Mouse (Mus musculus) lung, embryonic 15.5 days (tissue): Measurements from ENCODE around the gene Grm4. TPM values are rescaled to one million over a fixed set of nuclear protein-coding genes. Genes with fewer than 3 reads are reported as not detected.
A peak's percentile ranks its signal among the peaks of the same experiment; 100 is the strongest.

Experiments
- ATAC-seq: fragments of 200-750 bp; cut with Nextera tagmentation; 2 replicates; pipeline ENCODE4 v1.8.0; 2017; ENCODE audit warnings: moderate number of reproducible peaks, borderline replicate concordance; ENCODE audit not compliant: low FRiP score, low TSS enrichment; ENCODE audit errors: extremely low read depth
- H3K27ac ChIP-seq: fragments of 300-500 bp; sonication (generic); 2 replicates; pipeline ENCODE4 v1.5.1; 2015; ENCODE audit warnings: moderate library complexity, mild to moderate bottlenecking, inconsistent platforms
- H3K27me3 ChIP-seq: fragments of 300-500 bp; sonication (generic); 2 replicates; pipeline ENCODE4 v1.6.1; 2015; ENCODE audit warnings: inconsistent platforms
- H3K36me3 ChIP-seq: fragments of 300-500 bp; sonication (generic); 2 replicates; pipeline ENCODE4 v1.6.1; 2015; ENCODE audit warnings: inconsistent platforms
- H3K4me1 ChIP-seq: fragments of 300-500 bp; sonication (generic); 2 replicates; pipeline ENCODE4 v1.6.1; 2015; ENCODE audit warnings: inconsistent platforms
- H3K4me2 ChIP-seq: fragments of 300-500 bp; sonication (generic); 2 replicates; pipeline ENCODE4 v1.6.1; 2015; ENCODE audit warnings: inconsistent platforms, mild to moderate bottlenecking, moderate library complexity
- H3K4me3 ChIP-seq: fragments of 300-500 bp; sonication (generic); 2 replicates; pipeline ENCODE4 v1.5.1; 2015; ENCODE audit warnings: mild to moderate bottlenecking, inconsistent platforms
- H3K9ac ChIP-seq: fragments of 300-500 bp; sonication (generic); 2 replicates; pipeline ENCODE4 v1.6.1; 2015; ENCODE audit warnings: inconsistent platforms
- H3K9me3 ChIP-seq: fragments of 300-500 bp; sonication (generic); 2 replicates; pipeline ENCODE4 v1.6.1; 2016; ENCODE audit warnings: inconsistent platforms
- WGBS: fragments of 180-500 bp; shearing (Covaris S2); methylation state at CpG from one replicate; pipeline ENCODE4 v1.1.7; 2015; 5-methylcytosine and 5-hydroxymethylcytosine counted together
- polyA plus RNA-seq: library from polyadenylated mRNA; unstranded; fragments of >200 nt; fragmentation: Nextera tagmentation; extraction: Ambion mirVana; gene quantifications from 2 replicates; pipeline ENCODE4 v1.2.1, GENCODE M21; 2015

Gene Grm4
- polyA plus RNA-seq: 0.06 and 0.07 TPM in 2 replicates

GRCm38 (mm10) chr17:27521303-27521702 lies at the start of gene Grm4:
Grm4 (minus strand) TSS chr17:27521403.
- no peak within 1 kb of the TSS for H3K4me3 ChIP-seq
- no peak for ATAC-seq
- no peak within 1 kb of the TSS for H3K9ac ChIP-seq
- peaks cover 59% of the 10 kb centered on the region for H3K27me3 ChIP-seq
- WGBS: 70% methylated on average over 5 of the region's 5 CpGs
- 0 out of 2 replicates have a peak within 1 kb of the TSS, but pooled peaks have one; percentile 7 for H3K4me2 ChIP-seq
- H3K36me3 ChIP-seq: no peaks in the 10 kb centered on the region
- peaks cover 11% of the 10 kb centered on the region; the same call in 1 of the 2 replicates for H3K4me1 ChIP-seq
- no peak within 1 kb of the TSS for H3K27ac ChIP-seq
- H3K9me3 ChIP-seq: no peaks in the 10 kb centered on the region

DNA sequence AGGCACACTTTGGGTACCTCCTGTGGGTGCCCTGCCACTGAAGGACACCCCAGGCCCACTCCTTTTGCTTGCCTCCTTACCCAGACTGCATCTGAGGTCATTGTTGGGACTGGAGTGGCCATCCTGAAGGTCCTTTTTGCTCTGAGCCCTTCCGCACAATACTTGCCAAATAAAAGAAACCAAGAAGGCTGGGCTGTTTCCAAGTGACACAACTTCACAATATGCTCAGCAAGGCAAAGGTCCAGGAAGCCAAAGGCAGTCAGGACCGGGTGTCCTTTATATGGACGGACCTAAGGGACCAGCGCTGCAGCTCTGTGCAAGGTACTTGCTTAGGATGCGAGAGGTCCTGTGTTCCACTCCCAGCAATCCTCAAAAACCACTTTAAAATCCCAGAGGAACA lies 47.0 kb upstream of the Grm4 start:
- Histone ChIP-seq H3K4me1 (peaks cover 24% of the 10 kb centered on the region), H3K4me3 (no peak overlapping the region), H3K9me3 (no peaks in the 10 kb centered on the region), H3K36me3 (no peaks in the 10 kb centered on the region), H3K4me2 (no peak overlapping the region), H3K27me3 (no peaks in the 10 kb centered on the region), H3K27ac (no peak overlapping the region), H3K9ac (no peak overlapping the region)
- WGBS: 84% methylated on average over 5 of the region's 5 CpGs
- ATAC-seq: no peak

DNA sequence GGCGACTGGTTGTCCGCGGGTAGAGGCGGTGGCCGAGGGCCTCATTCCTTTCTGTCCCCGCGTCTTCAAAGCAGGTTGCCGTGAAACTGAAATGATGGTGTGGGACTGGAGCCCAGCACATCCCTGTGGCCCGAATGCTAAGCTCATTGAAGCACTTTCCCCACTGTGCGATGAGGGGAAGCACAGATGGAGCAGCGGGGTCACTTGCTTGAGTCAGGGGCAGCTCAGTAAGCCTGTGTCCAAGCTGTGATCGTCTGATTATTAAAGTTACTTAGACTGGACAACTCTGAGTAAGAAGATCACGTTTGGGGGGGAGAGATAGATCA lies 44.7 kb upstream of the Grm4 start:
- Histone ChIP-seq H3K4me3 (peak overlapping the region; percentile 74), H3K36me3 (peaks cover 9% of the 10 kb centered on the region; the same call in 1 of the 2 replicates), H3K27me3 (no peaks in the 10 kb centered on the region), H3K4me2 (peak overlapping the region; percentile 97), H3K4me1 (peaks cover 33% of the 10 kb centered on the region), H3K9me3 (no peaks in the 10 kb centered on the region), H3K27ac (no peak overlapping the region), H3K9ac (peak overlapping the region; percentile 72)
- no peak for ATAC-seq
- 0% methylated on average over 13 of the region's 13 CpGs for WGBS

DNA sequence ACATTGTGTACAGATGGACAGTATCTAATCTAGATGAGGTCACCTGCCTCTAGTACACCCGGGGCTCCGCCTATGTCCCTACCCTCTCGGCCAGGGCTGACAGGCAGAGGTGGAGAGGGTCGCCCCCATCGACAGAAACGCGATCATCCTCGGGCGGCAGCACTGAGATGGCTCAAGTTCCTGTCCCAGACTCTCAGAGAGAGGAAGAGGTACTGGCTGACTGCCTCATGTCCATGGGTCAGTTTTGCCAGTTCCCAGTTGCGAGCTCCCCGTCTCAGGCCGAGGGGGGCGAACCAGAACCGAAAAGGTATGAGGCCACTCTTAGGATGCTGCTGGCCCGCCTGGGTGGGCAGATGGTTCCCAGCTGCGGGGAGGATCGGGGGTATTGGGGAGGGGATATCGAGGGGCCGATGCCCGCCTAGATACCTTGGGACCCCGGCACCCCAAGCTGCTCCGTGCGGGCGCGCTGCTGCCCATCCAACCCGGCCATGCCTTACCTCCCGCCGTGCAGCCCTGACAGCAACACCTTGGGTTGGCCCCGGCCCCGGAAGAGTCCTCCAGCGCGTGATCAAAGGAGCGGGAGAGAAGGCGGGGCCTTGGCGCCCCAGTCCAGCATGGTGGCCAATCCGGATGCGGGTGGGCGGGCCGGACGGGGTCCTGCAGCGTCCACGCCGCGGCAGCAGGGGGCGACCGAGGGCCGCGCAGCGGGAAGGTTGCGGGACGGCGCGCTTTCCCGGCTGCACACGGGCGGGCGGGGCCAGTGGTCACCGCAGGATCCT lies 44.1 kb upstream of the Grm4 start, which contains the start of gene AI413582:
AI413582 (minus strand) TSS at position 594 of the 779 bp plus-strand sequence.
- WGBS: under 1% methylated on average over 58 of the region's 58 CpGs
- Histone ChIP-seq H3K27me3 (no peaks in the 10 kb centered on the region), H3K9ac (peak within 1 kb of the TSS; percentile 72), H3K9me3 (no peaks in the 10 kb centered on the region), H3K36me3 (peaks cover 9% of the 10 kb centered on the region; the same call in 1 of the 2 replicates), H3K27ac (peak within 1 kb of the TSS; percentile 41; the same call in 1 of the 2 replicates), H3K4me3 (peak within 1 kb of the TSS; percentile 74), H3K4me2 (peak within 1 kb of the TSS; percentile 97), H3K4me1 (peaks cover 33% of the 10 kb centered on the region)
- ATAC-seq: peak; percentile 95

DNA sequence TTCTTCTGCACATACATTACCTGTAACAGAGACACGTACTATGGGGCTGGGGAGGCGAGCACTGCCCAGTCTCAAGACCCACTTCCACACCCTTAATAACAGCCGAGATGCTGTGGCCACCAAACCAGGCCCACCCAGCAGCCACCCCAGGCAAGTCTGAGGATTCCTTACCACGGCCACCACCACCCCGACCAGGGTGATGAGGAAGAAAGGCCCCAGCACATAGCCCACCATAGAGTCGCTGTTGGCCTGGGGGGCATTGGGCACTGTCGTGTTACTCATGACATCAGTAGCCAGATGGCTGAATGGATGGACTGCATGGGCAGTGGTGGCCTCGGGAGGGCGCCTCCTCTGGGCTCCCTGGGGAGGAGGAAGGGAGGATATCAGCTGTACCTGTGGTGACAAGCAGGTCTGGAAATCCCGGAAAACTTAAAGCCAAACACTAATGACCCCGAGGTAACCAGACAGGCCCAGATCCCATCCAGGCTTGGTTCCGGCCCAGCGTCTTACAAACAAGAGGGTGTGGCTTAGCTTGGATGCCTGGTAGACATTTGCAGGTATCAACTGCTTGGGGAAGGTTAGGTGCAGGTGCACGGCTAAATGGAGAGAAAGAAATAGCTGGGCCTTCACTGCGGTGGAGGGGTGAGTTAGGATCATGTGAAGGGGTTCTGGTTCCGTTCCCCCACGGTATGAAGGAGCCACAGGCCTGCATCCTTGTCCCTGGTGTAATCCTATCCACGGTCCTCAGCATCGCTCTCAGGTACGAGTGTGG lies 43.4 kb upstream of the Grm4 start:
- Histone ChIP-seq H3K36me3 (peaks cover 9% of the 10 kb centered on the region; the same call in 1 of the 2 replicates), H3K4me3 (peak overlapping the region; percentile 74), H3K27ac (no peak overlapping the region), H3K9ac (peak overlapping the region; percentile 71), H3K4me1 (peaks cover 35% of the 10 kb centered on the region), H3K9me3 (no peaks in the 10 kb centered on the region), H3K27me3 (no peaks in the 10 kb centered on the region), H3K4me2 (peak overlapping the region; percentile 97)
- WGBS: 12% methylated on average over 20 of the region's 20 CpGs
- ATAC-seq: no peak

GRCm38 (mm10) chr17:27563771-27564244 lies 42.6 kb upstream of the Grm4 start:
- H3K4me2 ChIP-seq: no peak overlapping the region
- no peak for ATAC-seq
- H3K4me3 ChIP-seq: no peak overlapping the region
- no peaks in the 10 kb centered on the region for H3K27me3 ChIP-seq
- H3K36me3 ChIP-seq: peaks cover 9% of the 10 kb centered on the region; the same call in 1 of the 2 replicates
- H3K4me1 ChIP-seq: peaks cover 42% of the 10 kb centered on the region
- WGBS: 57% methylated on average over 7 of the region's 7 CpGs
- no peak overlapping the region for H3K9ac ChIP-seq
- no peak overlapping the region for H3K27ac ChIP-seq
- H3K9me3 ChIP-seq: no peaks in the 10 kb centered on the region

DNA sequence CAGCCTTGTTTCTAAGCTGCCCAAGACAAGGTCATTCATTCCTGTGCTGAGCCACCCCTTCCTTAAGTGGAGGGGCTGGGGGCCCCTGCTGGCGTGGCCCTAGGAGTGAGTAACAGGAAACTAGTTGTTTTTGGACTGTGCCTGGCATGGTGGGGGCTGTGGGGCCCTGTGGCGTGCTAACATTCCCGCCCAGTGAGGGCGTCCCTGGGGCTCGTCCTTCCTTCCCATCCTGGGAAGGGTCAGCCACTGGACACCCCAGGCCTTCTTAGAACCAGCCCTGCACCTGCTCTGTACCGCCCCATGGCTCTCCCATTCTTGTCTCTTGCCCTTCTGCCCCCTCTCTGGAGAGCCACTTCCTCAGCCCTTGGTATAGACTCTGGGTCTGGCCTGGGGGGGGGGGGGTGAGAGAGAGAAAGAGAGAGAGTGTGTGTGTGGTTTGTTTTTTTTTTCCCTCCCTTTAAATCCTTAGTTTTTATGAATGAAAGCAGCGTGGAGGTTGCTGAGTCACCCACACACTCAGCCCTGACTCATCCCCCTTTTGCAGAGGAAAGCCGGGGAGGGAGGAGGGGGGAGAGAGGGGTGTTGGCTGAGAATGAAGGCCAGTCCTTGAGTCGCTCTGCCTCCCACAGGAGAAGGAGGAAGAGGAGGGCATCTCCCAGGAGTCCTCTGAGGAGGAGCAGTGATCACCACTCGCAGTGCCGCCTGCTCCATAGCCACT lies 40.8 kb upstream of the Grm4 start:
- H3K4me3 ChIP-seq: no peak overlapping the region
- no peak overlapping the region for H3K27ac ChIP-seq
- H3K4me1 ChIP-seq: peaks cover 56% of the 10 kb centered on the region
- H3K36me3 ChIP-seq: peaks cover 9% of the 10 kb centered on the region; the same call in 1 of the 2 replicates
- no peak overlapping the region for H3K9ac ChIP-seq
- no peaks in the 10 kb centered on the region for H3K9me3 ChIP-seq
- no peak overlapping the region for H3K4me2 ChIP-seq
- no peaks in the 10 kb centered on the region for H3K27me3 ChIP-seq
- 62% methylated on average over 10 of the region's 11 CpGs for WGBS
- ATAC-seq: no peak

DNA sequence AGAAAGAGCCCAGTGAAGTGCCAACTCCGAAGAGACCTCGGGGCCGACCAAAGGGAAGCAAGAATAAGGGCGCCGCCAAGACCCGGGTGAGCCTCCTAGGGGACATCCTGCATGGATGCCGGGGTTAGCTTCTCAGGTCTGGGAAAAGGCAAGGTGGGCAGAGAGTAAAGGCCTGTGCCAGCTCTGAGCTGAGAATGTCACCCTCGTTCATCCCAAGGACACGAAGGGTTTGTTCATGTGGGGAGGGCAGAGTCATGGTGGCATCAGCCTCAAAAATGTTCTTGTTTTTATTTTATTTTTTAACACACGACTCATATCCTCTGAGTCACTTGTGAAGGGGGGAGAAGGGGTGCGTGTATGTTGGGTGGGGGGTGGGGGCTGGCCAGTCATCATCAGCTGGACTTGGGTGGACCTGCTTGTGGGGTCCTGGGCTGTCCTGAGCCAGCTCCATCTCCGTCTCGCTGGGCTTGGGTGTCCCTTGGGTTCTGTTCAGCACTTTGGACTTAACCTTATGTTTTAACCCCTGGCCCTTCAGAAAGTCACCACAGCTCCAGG lies 39.8 kb upstream of the Grm4 start:
- 78% methylated on average over 13 of the region's 13 CpGs for WGBS
- Histone ChIP-seq H3K9me3 (no peaks in the 10 kb centered on the region), H3K27ac (no peak overlapping the region), H3K9ac (no peak overlapping the region), H3K4me2 (no peak overlapping the region), H3K36me3 (peaks cover 9% of the 10 kb centered on the region; the same call in 1 of the 2 replicates), H3K27me3 (no peaks in the 10 kb centered on the region), H3K4me3 (no peak overlapping the region), H3K4me1 (peaks cover 50% of the 10 kb centered on the region)
- no peak for ATAC-seq

- no peaks in the 10 kb centered on the region for H3K27me3 ChIP-seq
- peaks cover 55% of the 10 kb centered on the region for H3K4me1 ChIP-seq
- no peak overlapping the region for H3K27ac ChIP-seq
- no peak overlapping the region for H3K4me3 ChIP-seq
- H3K4me2 ChIP-seq: peak overlapping the region; percentile 91; the same call in 1 of the 2 replicates
- no peak for ATAC-seq
- no peak overlapping the region for H3K9ac ChIP-seq
- peaks cover 9% of the 10 kb centered on the region; the same call in 1 of the 2 replicates for H3K36me3 ChIP-seq
- H3K9me3 ChIP-seq: no peaks in the 10 kb centered on the region
- WGBS: 60% methylated on average over 11 of the region's 12 CpGs
Observed at GRCm38 (mm10) chr17:27559596-27559995, 38.4 kb upstream of the Grm4 start.

GRCm38 (mm10) chr17:27558845-27559244 lies 37.6 kb upstream of the Grm4 start:
- H3K9me3 ChIP-seq: no peaks in the 10 kb centered on the region
- peaks cover 51% of the 10 kb centered on the region for H3K4me1 ChIP-seq
- no peak overlapping the region for H3K27ac ChIP-seq
- peak overlapping the region; percentile 90 for H3K4me3 ChIP-seq
- no peak overlapping the region for H3K9ac ChIP-seq
- 9% methylated on average over 5 of the region's 5 CpGs for WGBS
- peak overlapping the region; percentile 91 for H3K4me2 ChIP-seq
- H3K36me3 ChIP-seq: peaks cover 9% of the 10 kb centered on the region; the same call in 1 of the 2 replicates
- H3K27me3 ChIP-seq: no peaks in the 10 kb centered on the region
- ATAC-seq: no peak
